Mouse (Mus musculus) midbrain, embryonic 15.5 days (tissue): ENCODE measurements around the gene Nme8. TPM values are rescaled to one million over a fixed set of nuclear protein-coding genes. Genes with fewer than 3 reads are reported as not detected.

ENCODE experiments used
- ATAC-seq: fragments of 200-750 bp; cut with Nextera tagmentation; replicated peaks from 2 replicates; pipeline ENCODE4 v1.8.0; 2017; ENCODE audit warnings: moderate TSS enrichment
- H3K27ac ChIP-seq: fragments of 300-500 bp; sonication (generic); 2 replicates; pipeline ENCODE4 v1.5.1; 2015; ENCODE audit warnings: mild to moderate bottlenecking, inconsistent platforms
- H3K27me3 ChIP-seq: fragments of 300-500 bp; sonication (generic); replicated peaks from 2 replicates; pipeline ENCODE4 v1.6.1; 2015; ENCODE audit warnings: inconsistent platforms
- H3K36me3 ChIP-seq: fragments of 300-500 bp; sonication (generic); replicated peaks from 2 replicates; pipeline ENCODE4 v1.6.1; 2015; ENCODE audit warnings: inconsistent platforms
- H3K4me1 ChIP-seq: fragments of 300-500 bp; sonication (generic); 2 replicates; pipeline ENCODE4 v1.6.1; 2015; ENCODE audit warnings: inconsistent platforms
- H3K4me2 ChIP-seq: fragments of 300-500 bp; sonication (generic); 2 replicates; pipeline ENCODE4 v1.6.1; 2015; ENCODE audit warnings: inconsistent platforms, mild to moderate bottlenecking, moderate library complexity
- H3K4me3 ChIP-seq: fragments of 300-500 bp; sonication (generic); 2 replicates; pipeline ENCODE4 v1.5.1; 2015; ENCODE audit warnings: mild to moderate bottlenecking, inconsistent platforms
- H3K9ac ChIP-seq: fragments of 300-500 bp; sonication (generic); 2 replicates; pipeline ENCODE4 v1.6.1; 2015; ENCODE audit warnings: mild to moderate bottlenecking, inconsistent platforms
- H3K9me3 ChIP-seq: fragments of 300-500 bp; sonication (generic); 2 replicates; pipeline ENCODE4 v1.6.1; 2016; ENCODE audit warnings: inconsistent platforms
- WGBS: fragments of 180-500 bp; shearing (Covaris S2); methylation state at CpG from one replicate; pipeline ENCODE4 v1.1.7; 2015; ENCODE audit warnings: mixed read lengths; 5-methylcytosine and 5-hydroxymethylcytosine counted together
- polyA plus RNA-seq: library from polyadenylated mRNA; unstranded; fragments of >200 nt; fragmentation: Nextera tagmentation; extraction: Ambion mirVana; gene quantifications from 2 replicates; pipeline ENCODE4 v1.2.1, GENCODE M21; 2015

Nme8 gene
- polyA plus RNA-seq, 1 experiment from 2014 or later, result 0.15 TPM

DNA sequence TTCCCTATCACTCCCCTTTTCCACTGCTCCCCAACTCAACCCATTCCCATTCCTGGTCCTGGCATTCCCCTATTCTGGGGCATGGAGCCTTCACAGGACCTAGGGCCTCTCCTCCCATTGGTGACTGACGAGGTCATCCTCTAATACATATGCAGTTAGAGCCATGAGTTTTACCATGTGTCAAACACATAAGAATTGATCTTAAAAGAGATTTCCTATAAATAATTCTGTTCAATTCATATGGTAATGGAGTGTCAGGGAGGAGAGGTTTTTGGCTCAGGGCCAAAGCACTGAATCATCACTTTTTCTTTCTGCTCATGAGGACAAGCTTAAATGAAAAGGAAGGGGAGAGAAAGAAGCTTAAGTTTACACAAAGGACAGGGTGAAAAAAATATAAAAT lies 85.2 kb downstream of the Nme8 start:
- peak; percentile 64; the same call in 1 of the 2 replicates for ATAC-seq
- no peak overlapping the region for H3K4me2 ChIP-seq

DNA sequence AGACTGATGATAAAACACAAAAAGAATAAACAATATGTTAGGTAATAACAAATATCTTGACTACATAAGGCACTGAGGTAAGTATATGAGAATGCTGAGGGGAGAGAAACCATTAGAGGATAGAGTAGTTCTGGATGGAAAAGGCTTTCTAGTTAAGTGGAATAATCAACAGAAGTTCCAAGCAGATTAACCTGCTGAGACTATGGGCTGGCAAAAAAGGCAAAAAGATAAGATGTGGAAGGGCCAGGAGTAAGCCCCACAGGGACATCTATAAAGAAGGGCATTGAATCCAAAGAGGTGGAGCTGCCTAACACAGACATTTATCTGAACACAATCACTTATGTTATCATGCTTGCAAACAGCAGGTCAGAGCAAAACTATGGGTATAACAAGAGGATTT lies 89.5 kb downstream of the Nme8 start:
- Histone ChIP-seq H3K4me1 (peaks cover 9% of the 10 kb centered on the region; the same call in 1 of the 2 replicates), H3K4me2 (no peak overlapping the region), H3K27ac (no peak overlapping the region), H3K27me3 (no peaks in the 10 kb centered on the region), H3K36me3 (no peaks in the 10 kb centered on the region), H3K4me3 (no peak overlapping the region), H3K9me3 (no peaks in the 10 kb centered on the region), H3K9ac (no peak overlapping the region)
- ATAC-seq, result no peak

More for the DNA sequence above, 85.2 kb downstream of the Nme8 start:
- Histone ChIP-seq H3K9ac (no peak overlapping the region), H3K27ac (0 out of 2 replicates have a peak overlapping the region, but pooled peaks have one; percentile 20), H3K9me3 (no peaks in the 10 kb centered on the region), H3K4me3 (no peak overlapping the region), H3K36me3 (no peaks in the 10 kb centered on the region), H3K27me3 (no peaks in the 10 kb centered on the region), H3K4me1 (peaks cover 9% of the 10 kb centered on the region; the same call in 1 of the 2 replicates)
- 20% methylated on average over 1 of the region's 1 CpGs for WGBS

DNA sequence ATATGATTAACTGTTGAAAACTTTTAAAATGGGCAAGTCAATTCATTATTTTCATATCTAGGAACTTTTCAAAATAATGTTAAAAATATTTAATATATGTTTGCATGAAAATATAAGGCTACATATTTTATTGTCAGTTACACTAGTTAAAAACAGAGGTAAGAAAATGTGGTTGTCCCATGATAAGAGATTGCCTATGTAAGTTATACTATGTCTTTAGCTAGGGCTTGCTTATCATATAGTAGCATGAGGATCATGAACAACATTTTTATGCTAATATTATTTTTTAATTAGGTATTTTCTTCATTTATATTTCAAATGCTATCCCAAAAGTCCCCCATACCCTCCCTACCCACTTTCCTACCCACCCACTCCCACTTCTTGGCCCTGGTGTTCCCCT lies 92.7 kb downstream of the Nme8 start:
- no peaks in the 10 kb centered on the region for H3K36me3 ChIP-seq
- ATAC-seq, result no peak
- H3K27me3 ChIP-seq, result no peaks in the 10 kb centered on the region
- no peaks in the 10 kb centered on the region for H3K4me1 ChIP-seq
- H3K9me3 ChIP-seq, result no peaks in the 10 kb centered on the region
- no peak overlapping the region for H3K4me2 ChIP-seq
- no peak overlapping the region for H3K27ac ChIP-seq
- H3K4me3 ChIP-seq, result no peak overlapping the region
- no peak overlapping the region for H3K9ac ChIP-seq

DNA sequence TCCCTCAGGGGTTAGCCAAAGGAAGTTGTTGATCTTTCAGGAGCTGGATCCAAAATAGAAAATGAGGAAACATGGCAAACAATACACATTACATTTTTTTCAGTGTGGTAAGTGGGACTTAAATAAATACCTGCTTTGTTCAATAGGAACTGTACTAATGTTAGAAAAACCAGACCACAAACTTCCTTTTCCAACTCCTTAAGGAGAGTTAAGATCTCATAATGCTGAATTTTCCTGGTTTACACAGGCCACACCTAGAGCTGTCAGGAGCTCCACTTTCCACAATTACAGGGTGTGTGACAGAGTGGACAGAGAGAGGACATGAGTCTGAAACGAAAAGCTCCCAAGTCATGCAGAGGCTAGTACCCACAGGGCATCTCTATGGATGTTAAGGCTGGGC lies 93.9 kb downstream of the Nme8 start:
- Histone ChIP-seq H3K4me1 (no peaks in the 10 kb centered on the region), H3K9ac (no peak overlapping the region), H3K9me3 (no peaks in the 10 kb centered on the region), H3K36me3 (no peaks in the 10 kb centered on the region), H3K4me2 (no peak overlapping the region), H3K4me3 (no peak overlapping the region), H3K27me3 (no peaks in the 10 kb centered on the region), H3K27ac (no peak overlapping the region)
- WGBS, result 84% methylated on average over 1 of the region's 1 CpGs
- ATAC-seq, result no peak

DNA sequence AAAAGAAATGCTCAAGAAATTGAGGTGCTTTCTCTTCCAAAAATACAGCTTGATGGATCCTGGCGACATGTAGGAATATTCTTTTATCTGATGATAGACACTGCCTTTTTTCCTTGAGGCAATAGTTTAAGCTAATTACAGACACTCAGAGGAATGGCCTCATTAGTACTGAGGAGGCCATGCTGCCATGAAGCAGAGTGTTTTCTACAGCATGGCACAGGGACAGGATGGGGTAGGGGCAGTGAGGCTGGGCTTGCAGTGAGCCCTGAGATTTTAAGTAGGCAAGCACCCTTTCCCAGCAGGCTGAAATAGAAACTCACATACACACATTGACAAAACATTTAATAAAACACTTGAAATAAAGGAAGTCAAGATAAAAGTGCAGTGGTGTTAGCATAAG lies 95.1 kb downstream of the Nme8 start:
- H3K27ac ChIP-seq, result no peak overlapping the region
- no peak overlapping the region for H3K4me2 ChIP-seq
- H3K9ac ChIP-seq, result no peak overlapping the region
- WGBS, result 77% methylated on average over 1 of the region's 1 CpGs
- ATAC-seq, result no peak
- H3K4me3 ChIP-seq, result no peak overlapping the region
- H3K36me3 ChIP-seq, result no peaks in the 10 kb centered on the region
- no peaks in the 10 kb centered on the region for H3K9me3 ChIP-seq
- no peaks in the 10 kb centered on the region for H3K27me3 ChIP-seq
- no peaks in the 10 kb centered on the region for H3K4me1 ChIP-seq

DNA sequence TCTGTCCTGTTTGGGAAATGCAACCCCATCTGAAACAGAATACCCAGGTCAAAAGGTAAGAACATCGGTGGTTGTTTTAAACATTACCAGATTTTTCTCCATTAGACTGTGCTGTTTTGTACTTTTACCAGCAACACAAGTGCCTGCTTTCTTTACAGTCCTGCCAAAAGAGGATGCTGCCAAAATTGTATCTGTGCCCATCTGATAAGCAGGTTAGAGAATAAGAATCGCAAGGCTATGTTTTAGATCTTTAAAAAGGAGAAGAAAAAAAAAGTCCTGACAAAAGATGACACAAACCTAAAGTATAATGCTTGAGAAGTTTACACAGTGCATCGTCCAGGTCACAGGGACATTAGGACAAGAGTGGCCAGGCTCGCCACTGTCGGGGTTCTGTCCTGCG lies 98.4 kb downstream of the Nme8 start:
- Histone ChIP-seq H3K9ac (no peak overlapping the region), H3K4me2 (no peak overlapping the region), H3K27ac (no peak overlapping the region), H3K27me3 (no peaks in the 10 kb centered on the region), H3K9me3 (no peaks in the 10 kb centered on the region), H3K36me3 (no peaks in the 10 kb centered on the region), H3K4me1 (no peaks in the 10 kb centered on the region), H3K4me3 (no peak overlapping the region)
- WGBS, result 89% methylated on average over 6 of the region's 6 CpGs
- ATAC-seq, result no peak

DNA sequence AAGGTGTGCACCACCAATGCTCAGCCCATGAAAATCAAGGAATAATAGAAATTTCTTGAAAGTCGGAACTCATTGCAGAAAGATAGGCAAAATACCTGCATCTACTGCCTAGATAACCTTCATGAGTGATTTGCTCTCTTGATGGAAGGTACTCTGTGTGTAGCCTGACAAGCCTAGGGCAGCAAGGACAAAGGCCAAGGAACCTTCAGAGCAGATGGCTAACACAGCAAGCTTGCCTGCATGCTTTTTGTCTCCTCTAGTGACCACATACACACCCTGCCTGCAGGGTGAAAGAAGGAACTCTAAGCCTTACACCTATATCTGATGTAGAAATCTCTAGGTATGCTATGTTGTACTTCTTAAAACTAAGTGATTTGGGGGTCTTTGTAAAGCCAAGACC lies 102.5 kb downstream of the Nme8 start:
- Histone ChIP-seq H3K27me3 (no peaks in the 10 kb centered on the region), H3K4me3 (no peak overlapping the region), H3K36me3 (no peaks in the 10 kb centered on the region), H3K9ac (no peak overlapping the region), H3K4me2 (no peak overlapping the region), H3K4me1 (no peaks in the 10 kb centered on the region), H3K27ac (no peak overlapping the region), H3K9me3 (no peaks in the 10 kb centered on the region)
- ATAC-seq, result no peak
- 95% methylated on average over 1 of the region's 1 CpGs for WGBS

Other genes starting within 250 kb of the Nme8 start
- gene Epdr1, start 77.9 kb downstream of the Nme8 start, polyA plus RNA-seq, result 21.2 and 21.5 TPM in 2 replicates
- gene Sfrp4, start 74.7 kb downstream of the Nme8 start, polyA plus RNA-seq, result 3.3 and 3.7 TPM in 2 replicates
- gene Gpr141, start 126.5 kb upstream of the Nme8 start, polyA plus RNA-seq, result 0.17 and 0.27 TPM in 2 replicates